Mouse (Mus musculus) layer of hippocampus, adult 9-10 months (tissue): ENCODE data around the gene Lat2.

Experiments
- DNase-seq: peaks from one replicate; pipeline ENCODE4 v3.0.0; 2022; ENCODE audit warnings: low spot score

The Lat2 gene

DNA sequence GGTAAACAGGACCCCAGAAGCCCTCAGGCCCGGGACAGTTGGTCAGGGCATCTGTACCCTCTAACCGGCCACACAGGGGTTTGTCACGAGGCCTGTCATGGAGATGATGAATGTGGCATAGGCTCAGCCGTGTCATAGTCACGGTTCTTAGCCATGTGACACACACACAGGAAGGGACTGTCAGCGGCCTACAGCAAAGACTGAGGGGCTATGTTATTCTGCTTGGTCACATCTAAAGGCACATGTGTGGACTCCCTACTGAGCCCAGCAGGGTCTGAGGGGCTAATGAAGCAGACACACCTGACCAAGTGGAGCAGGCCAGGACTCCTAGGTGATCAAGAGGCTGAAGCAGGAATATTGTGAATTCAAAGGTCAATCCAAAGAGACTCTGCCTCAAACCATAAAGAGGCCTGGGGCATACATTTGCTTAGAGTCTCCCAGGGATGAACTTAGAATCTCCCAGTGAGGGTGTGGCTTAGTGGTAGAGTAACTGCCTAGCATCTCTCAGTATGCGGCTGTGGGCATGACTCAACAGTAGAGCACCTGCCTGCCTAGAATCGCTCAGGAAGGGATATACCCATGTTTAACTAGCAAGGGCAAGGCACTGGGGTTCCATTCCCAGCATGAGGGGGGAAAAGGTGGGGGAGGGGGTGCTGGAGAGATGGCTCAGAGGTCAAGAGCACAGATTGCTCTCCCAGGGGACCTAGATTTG lies 2.9 kb downstream of the Lat2 start:
- DNase-seq: no peak

DNA sequence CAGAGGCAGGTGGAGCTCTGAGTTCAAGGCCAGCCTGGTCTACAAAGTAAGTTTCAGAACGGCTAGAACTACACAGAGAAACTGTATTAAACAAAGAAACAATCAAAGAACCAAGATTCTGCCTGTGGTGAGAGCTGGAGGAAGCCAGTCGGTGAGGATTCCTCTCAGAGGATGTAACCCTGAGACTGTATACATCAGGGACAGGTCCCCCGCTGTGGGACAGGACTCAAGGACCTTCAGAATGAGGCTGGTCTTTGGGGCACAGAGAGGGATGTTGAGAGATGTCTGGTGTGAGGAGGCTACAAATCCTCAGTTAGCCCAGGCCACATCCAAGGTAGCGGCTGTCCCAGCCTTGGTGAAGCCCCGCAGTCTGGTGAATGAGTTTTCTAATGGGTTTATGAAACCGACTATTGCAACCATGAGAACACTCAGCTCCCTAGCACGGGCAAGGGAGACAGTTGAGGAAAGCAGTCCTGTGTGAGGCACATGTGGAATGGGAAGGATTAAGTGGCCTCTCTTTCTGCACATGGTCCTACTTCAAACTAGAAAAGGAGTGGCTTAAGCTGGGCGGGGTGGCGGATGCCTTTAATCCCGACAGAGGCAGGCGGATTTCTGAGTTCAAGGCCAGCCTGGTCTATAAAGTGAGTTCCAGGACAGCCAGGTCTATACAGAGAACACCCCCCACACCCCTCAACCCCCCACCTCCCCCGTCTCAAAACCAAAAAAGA lies 4.7 kb downstream of the Lat2 start:
- DNase-seq: no peak

DNA sequence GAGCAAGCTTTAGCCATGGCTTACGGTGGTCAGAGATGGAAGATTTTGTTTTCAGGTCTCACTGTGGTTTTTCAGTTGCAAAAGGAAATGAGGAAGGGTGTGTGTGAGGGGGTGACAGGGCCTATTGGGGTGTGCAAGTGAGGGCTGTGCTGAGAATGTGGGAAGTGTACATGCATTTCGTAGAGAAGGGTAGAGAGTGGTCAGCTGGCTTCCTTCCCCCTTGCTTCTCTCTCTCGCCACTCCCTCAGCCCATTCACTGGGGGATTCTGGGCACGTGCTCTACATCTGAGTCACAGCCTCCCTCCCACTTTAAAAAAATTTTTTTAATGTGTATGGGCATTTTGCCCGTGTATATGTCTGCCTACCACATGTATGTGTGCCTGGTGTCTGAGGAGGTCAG lies 7.7 kb downstream of the Lat2 start:
- no peak for DNase-seq

DNA sequence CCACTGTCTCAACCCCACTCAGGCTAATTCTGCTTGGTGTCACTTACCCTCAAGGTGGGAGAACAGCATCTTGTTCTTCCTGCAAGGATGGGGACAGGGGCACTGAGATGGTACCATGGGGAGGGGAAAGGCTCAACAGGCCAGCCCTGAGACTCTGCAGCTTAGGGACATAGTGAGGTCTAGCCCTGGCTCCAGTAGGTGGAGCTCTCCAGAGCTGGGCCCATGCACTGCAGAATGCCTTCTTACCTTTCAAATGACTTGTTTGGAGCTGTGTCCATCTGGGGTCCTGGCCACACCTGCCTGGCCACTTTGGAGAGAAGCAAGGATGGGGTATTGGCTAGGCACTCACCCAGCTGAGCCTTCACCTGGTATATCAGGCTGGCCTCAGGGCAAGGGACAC lies 8.5 kb downstream of the Lat2 start:
- DNase-seq: no peak

DNA sequence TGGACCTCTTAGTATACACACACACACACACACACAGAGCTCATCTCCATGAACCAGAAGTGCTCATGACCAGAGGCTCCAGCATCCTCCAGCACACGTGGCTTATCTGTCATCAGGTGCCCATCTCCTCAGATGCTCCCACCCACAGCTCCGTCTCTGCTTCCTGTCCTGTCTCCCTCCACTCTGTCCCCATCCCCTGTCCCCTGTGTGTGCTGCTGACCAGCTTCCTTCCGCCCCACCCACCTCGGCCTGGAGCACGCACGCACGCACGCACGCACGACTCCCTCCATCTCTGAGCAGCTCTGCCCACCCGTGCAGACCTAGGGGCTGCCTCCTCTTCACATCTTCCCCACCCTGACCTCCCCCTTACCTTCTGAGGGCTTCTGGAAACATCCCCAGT lies 10.4 kb downstream of the Lat2 start:
- no peak for DNase-seq

DNA sequence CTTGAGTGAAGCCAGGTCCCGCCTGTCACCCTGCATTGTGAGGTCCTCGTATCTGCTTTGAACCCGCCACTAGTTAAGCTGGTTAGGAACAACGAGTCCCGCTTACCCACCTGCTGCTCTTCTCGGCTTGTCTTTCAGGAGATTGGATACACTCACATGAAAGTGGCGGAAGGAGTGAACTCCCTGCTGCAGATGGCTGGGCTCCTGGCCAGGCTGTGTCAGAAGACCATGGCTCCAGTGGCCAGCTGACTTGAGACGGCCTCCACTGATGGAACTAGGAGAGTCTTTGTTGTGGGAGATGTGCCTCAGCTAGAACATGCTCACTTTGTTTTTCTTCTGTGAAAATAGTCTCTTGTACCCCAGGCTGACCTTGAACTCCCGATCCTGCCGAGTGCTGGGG lies 17.1 kb downstream of the Lat2 start:
- no peak for DNase-seq

DNA sequence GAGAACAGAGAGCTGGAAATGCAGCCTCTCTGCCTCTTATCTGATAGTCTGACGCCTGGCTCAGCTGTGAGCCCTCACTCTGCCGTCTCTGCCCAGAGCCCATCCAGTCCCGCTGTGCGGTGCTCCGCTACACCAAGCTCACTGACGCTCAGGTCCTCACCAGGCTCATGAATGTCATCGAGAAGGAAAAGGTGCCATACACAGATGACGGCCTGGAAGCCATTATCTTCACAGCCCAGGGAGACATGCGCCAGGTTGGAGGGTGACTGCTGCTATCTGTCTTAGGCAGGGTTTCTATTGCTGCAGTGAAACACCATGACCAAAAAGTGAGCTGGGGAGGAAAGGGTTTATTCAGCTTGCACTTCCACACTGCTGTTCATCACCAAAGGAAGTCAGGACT lies 21.7 kb downstream of the Lat2 start:
- DNase-seq: no peak

DNA sequence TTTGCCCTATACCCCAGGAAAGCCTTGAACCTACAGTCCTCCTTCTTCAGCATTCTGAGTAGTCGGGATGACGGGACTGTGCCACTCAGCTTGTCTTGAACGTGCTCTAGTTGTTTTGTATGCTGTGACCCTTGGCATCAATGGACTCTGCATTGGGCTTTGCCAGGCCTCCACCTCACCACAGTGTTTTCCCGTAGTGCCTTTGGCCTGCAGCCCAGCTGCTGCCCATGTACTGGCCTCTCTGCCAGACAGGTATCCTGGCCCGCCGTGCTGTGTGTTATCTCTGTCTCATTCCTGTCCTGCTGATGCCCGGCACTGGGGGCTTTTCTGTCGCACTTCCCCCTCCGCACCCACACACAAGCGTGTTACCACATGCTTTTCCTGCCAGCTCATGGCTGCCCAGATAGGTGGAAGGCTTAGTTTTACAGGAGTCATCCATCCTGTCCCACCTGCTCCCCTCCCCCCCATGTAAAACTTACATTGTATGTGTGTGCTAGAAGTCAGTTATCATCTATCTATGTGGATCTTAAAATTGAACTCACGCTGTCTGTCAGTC lies 22.7 kb downstream of the Lat2 start:
- no peak for DNase-seq

DNA sequence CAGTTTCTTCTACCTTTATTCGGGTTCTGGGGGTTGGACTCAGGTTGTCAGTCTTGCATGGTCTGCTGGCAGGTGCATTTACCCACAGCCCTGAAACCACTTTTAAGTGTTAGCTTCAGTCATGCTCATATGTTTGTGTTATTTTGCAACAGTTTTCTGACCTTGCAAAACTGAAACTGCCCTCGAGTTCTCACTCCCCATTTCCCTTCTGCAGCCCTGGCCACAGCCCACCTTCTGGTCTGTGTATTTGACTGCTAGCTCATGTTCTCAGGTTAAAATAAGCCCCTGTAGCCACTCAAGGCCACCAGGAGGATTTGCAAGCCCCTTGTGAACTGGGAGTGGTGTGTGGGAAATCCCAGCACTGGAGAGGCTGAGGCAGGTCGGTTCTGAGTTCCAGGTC lies 24.9 kb downstream of the Lat2 start:
- no peak for DNase-seq

DNA sequence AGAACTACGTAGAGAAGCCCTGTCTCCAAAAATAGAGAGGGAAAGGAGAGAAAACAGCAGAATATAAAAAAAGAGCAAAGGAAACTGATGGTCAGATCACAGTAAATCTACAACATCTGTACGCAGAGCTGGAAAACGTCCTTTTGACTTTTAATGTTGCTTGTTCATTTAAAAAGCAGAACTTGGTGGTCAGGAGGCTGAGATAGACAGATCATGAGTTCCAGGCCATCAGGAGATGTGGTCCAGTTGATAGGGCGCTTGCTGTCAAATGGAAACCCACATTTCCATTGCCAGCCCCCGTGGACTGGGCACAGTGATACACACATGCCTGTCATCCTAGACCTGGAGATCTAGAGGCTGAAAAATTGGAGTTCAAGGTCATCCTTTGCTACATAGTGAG lies 30.0 kb downstream of the Lat2 start:
- DNase-seq: no peak

DNA sequence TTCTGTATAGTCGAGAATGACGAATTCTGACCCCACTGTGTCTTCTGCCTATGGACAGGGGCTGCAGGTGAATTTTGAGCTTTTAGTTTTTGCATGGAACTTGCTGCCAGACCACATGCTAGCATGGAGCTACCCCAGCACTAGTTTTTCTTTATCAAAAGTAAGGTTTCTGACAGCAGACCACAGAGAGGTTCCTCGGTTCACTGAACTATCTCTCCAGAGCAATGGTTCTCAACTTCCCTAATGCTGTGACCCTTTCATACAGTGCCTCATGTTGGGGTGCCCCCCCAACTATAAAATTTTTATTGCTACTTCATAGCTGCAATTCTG lies 31.0 kb downstream of the Lat2 start:
- DNase-seq: no peak

DNA sequence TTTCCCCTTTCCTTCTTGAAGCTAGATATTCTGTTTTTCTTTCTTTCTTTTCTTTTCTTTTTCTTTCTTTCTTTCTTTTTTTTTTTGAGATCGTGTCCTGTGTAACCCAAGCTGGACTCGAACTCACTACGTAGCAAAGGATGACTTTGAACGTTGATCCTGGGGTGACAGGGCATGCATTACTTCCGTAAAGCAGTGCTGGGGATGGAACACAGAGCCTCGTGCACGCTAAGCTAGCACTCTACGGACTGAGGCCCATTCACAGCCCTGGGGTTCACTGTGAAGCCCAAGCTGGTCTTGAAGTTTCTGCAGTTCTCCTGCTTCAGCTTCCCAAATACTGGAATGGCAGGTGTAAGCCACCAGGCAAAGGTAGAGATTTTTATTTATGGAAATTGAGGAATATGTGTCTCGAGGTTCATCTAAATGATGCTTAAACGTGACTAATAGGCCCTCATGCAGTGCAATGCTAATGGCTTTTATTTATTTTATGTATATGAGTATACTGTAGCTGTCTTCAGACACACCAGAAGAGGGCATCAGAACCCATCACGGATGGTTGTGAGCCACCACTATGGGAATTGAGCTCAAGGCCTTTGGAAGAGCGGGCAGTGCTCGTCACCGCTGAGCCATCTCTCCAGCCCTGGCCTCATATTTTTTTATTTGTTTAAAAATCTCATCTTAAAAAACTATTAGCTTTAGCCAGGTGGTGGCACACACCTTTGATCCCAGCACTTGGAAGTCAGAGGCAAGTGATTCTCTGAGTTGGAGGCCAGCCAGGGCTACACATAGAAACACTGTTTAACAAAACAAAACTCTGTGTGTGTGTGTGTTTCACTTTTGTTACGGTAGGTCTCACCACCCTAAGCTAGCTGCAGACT lies 31.6 kb downstream of the Lat2 start:
- DNase-seq: no peak

DNA sequence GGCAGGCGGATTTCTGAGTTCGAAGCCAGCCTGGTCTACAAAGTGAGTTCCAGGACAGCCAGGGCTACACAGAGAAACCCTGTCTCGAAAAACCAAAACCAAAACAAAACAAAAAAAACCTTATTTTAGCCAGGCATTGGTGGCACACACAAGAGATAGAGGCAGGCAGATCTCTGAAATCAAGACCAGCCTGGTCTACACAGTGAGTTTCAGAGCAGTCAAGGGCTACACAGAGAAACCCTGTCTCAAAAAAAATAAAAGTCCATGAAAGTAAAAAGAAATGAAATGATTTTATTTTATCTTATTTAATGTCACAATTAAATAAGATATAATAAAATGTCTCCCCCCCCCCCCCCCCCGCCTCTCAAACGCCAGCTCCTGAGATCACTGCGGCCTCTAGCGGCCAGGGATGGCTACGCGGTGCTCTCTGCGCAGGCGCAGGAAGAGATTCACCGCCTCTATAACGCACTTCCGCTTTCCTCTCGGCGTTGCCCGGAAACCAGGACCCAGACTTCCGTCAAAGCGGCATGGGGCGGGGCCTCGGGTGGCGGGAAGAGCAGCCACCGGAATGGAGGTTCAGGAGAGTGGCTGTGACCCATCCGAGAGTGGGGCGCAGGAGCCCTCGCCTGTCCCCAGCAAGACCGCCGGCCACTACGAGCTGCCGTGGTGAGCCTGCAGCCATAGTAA lies 32.5 kb downstream of the Lat2 start:
- DNase-seq: peak; percentile 84

DNA sequence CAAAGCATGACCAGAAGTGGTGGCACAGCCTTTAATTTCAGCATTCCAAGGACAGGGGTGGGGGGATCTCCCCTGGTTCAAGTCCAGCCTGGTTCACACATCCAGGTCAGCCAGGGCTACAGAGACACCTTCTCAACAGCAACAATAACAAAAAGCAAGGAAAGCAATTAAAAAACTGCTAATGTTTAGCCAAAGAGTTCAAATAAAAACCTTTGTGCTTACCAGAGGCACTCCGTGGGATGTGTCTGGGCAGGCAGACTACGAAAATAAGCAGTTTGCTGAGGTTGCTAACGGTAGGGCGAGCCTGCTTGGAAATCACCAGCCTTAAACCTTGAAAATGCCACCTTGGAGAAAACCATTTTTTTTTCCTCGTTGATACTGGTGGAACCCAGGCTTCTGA lies 33.7 kb downstream of the Lat2 start, which contains the start of gene Rfc2:
Rfc2 (plus strand) TSS at position 221 of the 400 bp plus-strand sequence.
- no peak for DNase-seq

DNA sequence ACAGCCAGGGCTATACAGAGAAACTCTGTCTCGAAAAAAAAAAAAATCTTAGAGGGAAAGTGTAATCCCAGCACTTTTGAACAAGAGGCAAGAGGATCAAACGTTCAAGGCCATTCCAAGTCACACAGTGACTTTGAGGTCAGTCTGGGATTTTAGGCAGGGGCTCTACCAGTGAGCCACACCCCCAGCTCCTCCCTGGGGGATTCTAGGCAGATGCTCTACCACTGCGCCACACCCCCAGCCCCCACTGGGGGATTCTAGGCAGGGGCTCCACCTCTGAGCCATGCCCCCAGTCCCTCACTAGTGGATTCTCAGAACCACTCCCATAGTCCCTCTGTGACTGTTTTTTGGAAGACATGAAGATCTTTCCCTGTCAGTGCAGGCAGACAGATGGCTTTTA lies 35.7 kb downstream of the Lat2 start:
- no peak for DNase-seq

DNA sequence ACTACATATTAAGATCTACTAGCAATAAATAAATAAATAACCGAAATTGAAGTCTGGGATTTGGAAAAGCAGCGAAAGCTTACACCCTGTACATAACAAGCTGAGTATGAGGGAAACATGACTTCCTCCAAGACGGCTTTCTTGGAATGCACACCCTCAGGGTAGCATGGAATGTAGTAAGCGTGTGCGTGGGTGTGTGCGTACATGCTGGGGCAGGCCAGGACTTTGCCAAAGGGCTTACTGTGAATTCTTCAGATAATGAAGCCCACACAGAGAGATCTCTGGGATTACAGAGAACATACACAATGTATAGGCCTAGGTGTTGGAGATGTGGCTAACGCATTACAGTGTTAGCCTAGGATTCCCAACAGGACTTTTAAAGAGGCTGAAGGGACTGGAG lies 37.3 kb downstream of the Lat2 start:
- DNase-seq: no peak

DNA sequence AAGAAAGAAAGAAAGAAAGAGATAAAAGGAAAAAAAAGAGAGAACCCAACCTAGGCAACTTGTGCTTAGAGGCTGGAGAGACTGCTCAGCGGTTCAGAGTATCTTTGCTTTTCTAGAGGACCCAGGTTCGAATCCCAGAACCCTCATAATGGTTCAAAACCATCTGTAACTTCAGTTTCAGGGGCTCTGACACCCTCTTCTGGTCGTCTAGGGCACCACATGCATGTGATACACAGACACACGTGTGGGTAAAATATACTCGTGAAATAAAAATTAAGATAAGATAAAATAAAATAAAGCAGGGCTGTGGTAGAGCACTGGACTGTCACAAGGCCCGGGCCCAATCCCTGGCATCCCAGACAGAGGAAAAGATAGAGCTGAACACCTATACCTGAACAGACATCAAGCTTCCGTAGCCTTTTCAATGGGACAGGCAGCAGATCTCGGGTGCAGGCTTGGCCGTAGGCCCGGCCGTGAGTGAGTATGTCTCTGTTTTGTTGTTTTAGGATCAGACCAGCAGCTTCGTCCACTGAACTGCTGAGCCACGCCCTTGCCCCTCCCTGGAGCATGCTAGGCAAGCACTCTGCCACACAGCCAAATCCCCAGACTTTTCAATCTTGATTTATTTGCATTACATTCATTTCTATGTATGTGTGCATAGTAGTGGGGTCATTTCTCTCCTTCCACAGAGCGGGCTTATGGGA lies 38.2 kb downstream of the Lat2 start:
- DNase-seq: no peak

DNA sequence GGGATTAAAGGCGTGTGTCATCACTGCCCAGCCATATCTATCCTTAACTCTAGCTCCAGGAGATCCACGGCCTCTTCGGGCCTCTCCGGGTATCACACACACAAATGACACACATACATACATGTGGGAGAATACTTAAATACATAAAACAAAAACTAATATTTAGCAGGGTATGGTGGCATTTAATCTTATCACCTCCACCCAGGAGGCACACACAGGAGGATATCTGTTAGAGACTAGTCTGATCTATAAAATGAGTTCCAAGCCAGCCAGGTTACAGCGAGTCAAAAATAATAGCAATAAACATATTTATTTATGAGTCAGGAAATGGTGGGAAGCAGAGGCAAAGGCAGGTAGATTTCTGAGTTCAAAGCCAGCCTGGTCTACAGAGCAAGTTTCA lies 39.0 kb downstream of the Lat2 start:
- DNase-seq: no peak

DNA sequence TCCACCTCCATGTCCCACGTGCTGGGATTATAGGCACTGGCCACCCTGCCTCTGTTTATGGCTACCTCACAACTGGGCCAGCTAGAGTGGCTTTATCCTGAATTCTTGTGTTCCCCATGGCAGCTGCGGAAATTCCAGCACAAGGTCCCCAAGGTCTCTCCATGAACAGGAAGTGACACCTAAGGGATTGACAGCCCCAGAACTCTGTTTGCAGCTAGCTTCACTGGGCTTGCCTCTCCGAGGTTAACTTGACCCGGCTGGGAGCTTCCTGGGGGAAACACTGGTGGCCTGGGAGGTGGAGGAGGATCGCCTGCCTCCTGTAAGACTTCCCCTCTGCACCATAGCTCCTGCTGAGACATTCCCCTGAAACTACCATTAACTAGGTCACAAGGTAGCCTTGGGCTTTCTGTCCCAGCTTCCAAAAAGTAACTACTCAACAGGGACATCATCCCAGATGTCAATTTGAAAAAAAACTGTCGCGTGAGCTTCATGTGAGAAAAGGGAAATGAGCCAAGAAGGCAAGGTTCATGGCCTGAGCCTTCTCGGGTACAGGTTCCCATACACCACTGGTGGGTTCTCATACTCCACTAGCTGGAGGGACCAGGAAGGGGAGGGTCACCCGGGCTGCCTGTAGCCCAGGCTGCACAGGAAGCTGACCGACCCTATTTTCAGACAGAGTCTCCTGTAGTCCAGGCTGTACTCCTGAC lies 42.2 kb downstream of the Lat2 start:
- no peak for DNase-seq

DNA sequence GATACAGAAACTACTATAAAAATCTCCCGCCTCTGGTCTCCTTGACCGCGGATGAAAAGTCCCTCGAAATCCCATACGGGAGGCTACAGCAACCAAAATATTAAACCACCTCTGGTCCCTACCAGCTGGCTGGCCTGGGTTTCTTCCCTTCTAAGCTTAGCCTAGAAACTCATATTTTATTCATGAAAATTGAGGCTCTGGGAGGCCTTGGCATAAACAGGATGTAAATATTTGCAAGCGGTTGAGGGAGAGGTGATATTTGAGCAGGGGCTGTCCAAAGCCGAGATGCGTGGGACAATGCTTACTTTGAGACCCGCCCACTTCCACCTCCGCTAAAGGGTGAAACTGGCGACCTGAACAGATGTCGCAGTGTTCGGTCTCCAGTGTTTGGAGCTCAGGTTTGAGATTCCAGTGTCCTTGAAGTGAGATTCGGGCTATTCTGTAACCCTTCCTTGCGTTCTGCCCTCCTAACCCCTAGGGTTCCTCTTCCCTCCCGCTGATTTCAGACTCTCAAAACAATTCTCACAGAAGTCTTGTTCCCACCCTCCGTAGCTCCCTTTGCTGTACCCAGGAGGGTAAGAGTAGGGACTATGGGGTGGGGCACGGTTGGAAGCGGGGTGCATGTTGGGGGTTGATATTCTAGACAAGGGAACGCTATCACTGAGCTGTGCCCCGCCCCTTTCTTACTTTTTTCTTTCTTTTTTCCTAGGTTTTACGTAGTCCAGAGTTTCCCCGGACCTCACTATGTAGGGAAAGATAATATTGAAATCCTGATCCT lies 42.9 kb downstream of the Lat2 start:
- no peak for DNase-seq
